Mouse (Mus musculus) retina, postnatal 7 days (tissue): ENCODE data around the gene Kl.

ENCODE experiments used
- DNase-seq: peaks from one replicate; pipeline ENCODE4 v3.0.0-alpha.2; 2012; ENCODE audit warnings: low read depth, low spot score

The Kl gene

GRCm38 (mm10) chr5:150962756-150963155, 10.3 kb downstream of the Kl start:
- no peak for DNase-seq

- no peak for DNase-seq
Measured at GRCm38 (mm10) chr5:150967925-150968324, 15.5 kb downstream of the Kl start.

GRCm38 (mm10) chr5:150970551-150970950, 18.1 kb downstream of the Kl start:
- DNase-seq, result no peak

- no peak for DNase-seq
Measured at GRCm38 (mm10) chr5:150971126-150971525, 18.7 kb downstream of the Kl start.

GRCm38 (mm10) chr5:150974226-150974625, 21.8 kb downstream of the Kl start:
- DNase-seq, result no peak

- DNase-seq, result no peak
Measured at GRCm38 (mm10) chr5:150977383-150977958, 25.1 kb downstream of the Kl start.

- DNase-seq, result no peak
Measured at GRCm38 (mm10) chr5:150979341-150980136, 27.1 kb downstream of the Kl start.

- DNase-seq, result no peak
Measured at GRCm38 (mm10) chr5:150982082-150982481, 29.7 kb downstream of the Kl start.

GRCm38 (mm10) chr5:150994096-150994495, 41.7 kb downstream of the Kl start:
- DNase-seq, result no peak

- no peak for DNase-seq
Measured at GRCm38 (mm10) chr5:150996586-150996985, 44.2 kb downstream of the Kl start.

GRCm38 (mm10) chr5:151001111-151001510, 48.7 kb downstream of the Kl start:
- DNase-seq, result no peak

GRCm38 (mm10) chr5:151002051-151002450, 49.6 kb downstream of the Kl start:
- DNase-seq, result no peak

- no peak for DNase-seq
Measured at GRCm38 (mm10) chr5:151004216-151004755, 51.9 kb downstream of the Kl start.

GRCm38 (mm10) chr5:151018450-151018849, 66.0 kb downstream of the Kl start:
- no peak for DNase-seq

GRCm38 (mm10) chr5:151018959-151019358, 66.6 kb downstream of the Kl start:
- no peak for DNase-seq

- no peak for DNase-seq
Measured at GRCm38 (mm10) chr5:151020031-151020820, 67.8 kb downstream of the Kl start.

GRCm38 (mm10) chr5:151020831-151021230, 68.4 kb downstream of the Kl start:
- DNase-seq, result no peak

GRCm38 (mm10) chr5:151022026-151022425, 69.6 kb downstream of the Kl start:
- no peak for DNase-seq

- no peak for DNase-seq
Measured at GRCm38 (mm10) chr5:151022939-151023338, 70.5 kb downstream of the Kl start.

- DNase-seq, result no peak
Measured at GRCm38 (mm10) chr5:151023461-151023860, 71.1 kb downstream of the Kl start.

GRCm38 (mm10) chr5:151024483-151024882, 72.1 kb downstream of the Kl start:
- no peak for DNase-seq

- DNase-seq, result no peak
Measured at GRCm38 (mm10) chr5:151026069-151026468, 73.7 kb downstream of the Kl start.
